Mouse (Mus musculus): ENCODE data around the gene Fam173b. TPM values are rescaled to one million over a fixed set of nuclear protein-coding genes. Genes with fewer than 3 reads are reported as not detected.
A peak's percentile ranks its signal among the peaks of the same experiment; 100 is the strongest.

Gene Fam173b
- polyA plus RNA-seq, 1 experiment from 2014 or later, result 13.2 TPM

DNA sequence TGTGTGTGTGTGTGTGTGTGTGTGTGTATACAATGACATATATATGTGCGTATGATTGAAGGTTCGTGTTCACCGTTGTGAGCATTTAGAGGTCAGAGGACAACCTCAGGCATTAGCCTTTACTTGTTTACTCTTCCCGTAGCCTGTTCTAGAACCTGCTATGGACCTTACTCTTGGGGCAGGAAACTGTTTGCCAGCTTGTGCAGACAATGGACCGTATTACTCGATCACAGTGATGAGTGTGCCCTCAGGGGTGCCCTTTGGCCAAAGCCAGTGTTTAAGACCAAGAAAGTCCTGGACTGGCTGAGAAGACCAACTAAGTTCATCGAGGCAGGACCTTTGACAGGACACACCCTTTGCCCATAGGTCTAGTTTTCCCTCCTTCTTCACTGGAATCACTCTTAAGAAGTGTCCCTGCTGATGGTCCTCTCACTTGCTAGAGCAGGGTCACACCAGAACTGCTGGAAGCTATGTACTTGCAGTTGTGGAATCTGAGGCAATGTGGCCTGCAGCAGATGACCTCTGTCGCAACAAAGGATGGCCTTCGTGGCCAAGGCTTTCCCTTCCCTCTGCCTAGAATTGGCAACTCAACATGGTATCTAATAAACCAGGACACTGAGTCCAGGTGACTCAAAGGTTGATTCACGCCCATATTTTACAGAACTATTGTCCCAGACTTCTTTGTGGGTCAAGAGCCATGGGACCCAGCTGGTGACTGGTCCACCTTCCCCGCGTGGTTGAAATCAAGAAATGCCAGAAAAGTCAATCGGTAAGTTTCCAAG lies 18.2 kb upstream of the Fam173b start:
- no peak overlapping the region for H3K9ac ChIP-seq (ENCODE audit: low read length)
- H3K27ac ChIP-seq (ENCODE audit: low read length), result no peak overlapping the region
- no peak overlapping the region for H3K4me2 ChIP-seq (ENCODE audit: low read depth, low read length)
- WGBS, result 84% methylated on average over 13 of the region's 13 CpGs
- H3K9me3 ChIP-seq (replicated peaks; ENCODE audit: control insufficient read depth, low read length), result no peaks in the 10 kb centered on the region
- no peaks in the 10 kb centered on the region for H3K27me3 ChIP-seq (ENCODE audit: control insufficient read depth, insufficient read depth, low read length)
- no peaks in the 10 kb centered on the region for H3K4me1 ChIP-seq (ENCODE audit: control insufficient read depth, insufficient read depth, low read length)
- no peak overlapping the region for H3K4me3 ChIP-seq (replicated peaks; ENCODE audit: low read length)
- no peak for ATAC-seq (ENCODE audit: insufficient read depth, low FRiP score)
- H3K36me3 ChIP-seq (ENCODE audit: control insufficient read depth, insufficient read depth, low read length), result no peaks in the 10 kb centered on the region

DNA sequence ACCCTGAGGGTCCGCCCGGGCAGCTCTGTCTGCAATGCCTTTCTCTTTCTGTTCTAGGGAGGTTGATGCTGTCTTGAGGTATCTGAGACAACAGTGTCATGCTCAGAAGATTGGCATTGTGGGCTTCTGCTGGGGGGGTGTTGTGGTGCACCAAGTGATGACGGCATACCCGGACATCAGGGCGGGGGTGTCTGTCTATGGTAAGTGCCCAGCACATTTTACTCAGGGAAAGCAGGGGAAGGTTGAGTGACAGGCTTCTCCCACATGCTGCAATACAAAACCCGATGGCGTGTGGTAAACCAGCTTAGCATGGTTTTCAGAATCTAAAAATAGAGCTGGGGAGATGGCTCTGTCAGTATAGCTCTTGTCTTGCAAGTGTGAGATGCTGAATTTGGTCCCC lies 16.4 kb upstream of the Fam173b start:
- no peak overlapping the region for H3K4me2 ChIP-seq (ENCODE audit: low read depth, low read length)
- ATAC-seq (ENCODE audit: insufficient read depth, low FRiP score), result no peak
- peaks cover 8% of the 10 kb centered on the region; the same call in 1 of the 2 replicates for H3K36me3 ChIP-seq (ENCODE audit: control insufficient read depth, insufficient read depth, low read length)
- WGBS, result 83% methylated on average over 7 of the region's 7 CpGs
- no peaks in the 10 kb centered on the region for H3K9me3 ChIP-seq (replicated peaks; ENCODE audit: control insufficient read depth, low read length)
- H3K4me1 ChIP-seq (ENCODE audit: control insufficient read depth, insufficient read depth, low read length), result no peaks in the 10 kb centered on the region
- H3K4me3 ChIP-seq (replicated peaks; ENCODE audit: low read length), result no peak overlapping the region
- no peak overlapping the region for H3K27ac ChIP-seq (ENCODE audit: low read length)
- H3K27me3 ChIP-seq (ENCODE audit: control insufficient read depth, insufficient read depth, low read length), result no peaks in the 10 kb centered on the region
- no peak overlapping the region for H3K9ac ChIP-seq (ENCODE audit: low read length)

DNA sequence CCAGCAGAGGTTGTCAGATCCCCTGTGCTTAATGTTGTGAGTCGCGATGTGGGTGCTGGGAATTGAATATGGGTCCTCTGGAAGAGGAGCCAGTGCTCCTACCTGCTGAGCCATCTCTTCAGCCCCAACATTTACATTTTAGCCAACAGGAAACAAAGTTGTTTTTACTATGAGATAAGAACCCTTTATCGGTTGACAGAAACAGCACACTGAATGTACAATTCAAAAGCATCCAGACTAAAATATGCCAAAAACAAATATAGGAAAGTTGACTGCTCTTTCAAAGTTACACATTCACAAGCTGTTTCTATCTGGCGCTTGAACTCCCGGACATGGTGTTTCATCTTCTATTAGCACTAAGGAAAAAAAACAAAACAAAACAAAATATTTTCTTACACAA lies 15.6 kb upstream of the Fam173b start:
- Histone ChIP-seq H3K36me3 (ENCODE audit: control insufficient read depth, insufficient read depth, low read length) (peaks cover 17% of the 10 kb centered on the region), H3K27me3 (ENCODE audit: control insufficient read depth, insufficient read depth, low read length) (no peaks in the 10 kb centered on the region), H3K27ac (ENCODE audit: low read length) (no peak overlapping the region), H3K9me3 (replicated peaks; ENCODE audit: control insufficient read depth, low read length) (no peaks in the 10 kb centered on the region), H3K4me3 (replicated peaks; ENCODE audit: low read length) (no peak overlapping the region), H3K9ac (ENCODE audit: low read length) (no peak overlapping the region), H3K4me1 (ENCODE audit: control insufficient read depth, insufficient read depth, low read length) (no peaks in the 10 kb centered on the region), H3K4me2 (ENCODE audit: low read depth, low read length) (no peak overlapping the region)
- 79% methylated on average over 5 of the region's 5 CpGs for WGBS
- no peak for ATAC-seq (ENCODE audit: insufficient read depth, low FRiP score)

DNA sequence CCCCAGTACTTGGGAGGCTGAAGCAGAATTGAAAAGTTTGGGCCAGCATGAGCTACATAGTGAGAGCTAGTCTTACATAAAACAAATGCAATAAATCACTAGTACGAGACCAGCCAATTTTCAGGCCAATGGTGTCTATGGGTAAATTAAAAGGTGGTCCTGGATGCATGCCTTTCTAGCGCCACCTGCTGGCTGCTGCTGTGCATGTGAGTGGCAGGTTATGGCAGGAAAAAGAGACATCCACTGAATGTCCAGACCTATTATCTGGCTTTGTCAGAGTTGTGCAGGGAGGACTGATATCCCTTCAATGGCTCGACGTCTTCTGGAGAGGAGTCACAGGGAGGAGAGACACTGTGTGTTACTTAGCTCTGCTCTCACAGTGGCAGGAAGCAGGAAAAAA lies 15.1 kb upstream of the Fam173b start:
- H3K9me3 ChIP-seq (replicated peaks; ENCODE audit: control insufficient read depth, low read length), result no peaks in the 10 kb centered on the region
- peak; percentile 44 for ATAC-seq (ENCODE audit: insufficient read depth, low FRiP score)
- H3K9ac ChIP-seq (ENCODE audit: low read length), result no peak overlapping the region
- H3K27me3 ChIP-seq (ENCODE audit: control insufficient read depth, insufficient read depth, low read length), result no peaks in the 10 kb centered on the region
- peaks cover 20% of the 10 kb centered on the region for H3K36me3 ChIP-seq (ENCODE audit: control insufficient read depth, insufficient read depth, low read length)
- H3K4me3 ChIP-seq (replicated peaks; ENCODE audit: low read length), result no peak overlapping the region
- 3% methylated on average over 4 of the region's 4 CpGs for WGBS
- H3K4me2 ChIP-seq (ENCODE audit: low read depth, low read length), result no peak overlapping the region
- H3K27ac ChIP-seq (ENCODE audit: low read length), result no peak overlapping the region
- H3K4me1 ChIP-seq (ENCODE audit: control insufficient read depth, insufficient read depth, low read length), result no peaks in the 10 kb centered on the region

DNA sequence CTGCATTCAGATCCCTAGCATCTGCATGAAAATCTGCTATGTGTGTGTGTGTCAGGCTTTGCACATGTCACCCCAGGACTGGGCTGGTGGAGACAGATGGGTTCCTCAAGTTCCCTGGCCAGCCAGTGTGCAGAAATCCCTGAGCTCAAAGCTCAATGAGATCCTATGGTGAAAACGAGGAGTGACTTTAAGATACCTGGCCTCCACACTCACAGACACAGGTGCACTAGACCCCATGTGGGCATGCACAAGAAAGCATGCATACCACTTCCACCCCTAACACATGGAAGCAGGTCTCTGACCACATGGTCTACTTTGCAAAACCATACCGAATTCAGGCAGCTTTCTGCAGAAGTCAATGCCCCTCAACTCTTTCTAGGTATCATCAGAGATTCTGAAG lies 13.9 kb upstream of the Fam173b start:
- H3K4me3 ChIP-seq (replicated peaks; ENCODE audit: low read length), result no peak overlapping the region
- WGBS, result 72% methylated on average over 2 of the region's 2 CpGs
- H3K27ac ChIP-seq (ENCODE audit: low read length), result no peak overlapping the region
- no peaks in the 10 kb centered on the region for H3K27me3 ChIP-seq (ENCODE audit: control insufficient read depth, insufficient read depth, low read length)
- H3K9me3 ChIP-seq (replicated peaks; ENCODE audit: control insufficient read depth, low read length), result no peaks in the 10 kb centered on the region
- no peak overlapping the region for H3K4me2 ChIP-seq (ENCODE audit: low read depth, low read length)
- H3K4me1 ChIP-seq (ENCODE audit: control insufficient read depth, insufficient read depth, low read length), result no peaks in the 10 kb centered on the region
- peaks cover 30% of the 10 kb centered on the region for H3K36me3 ChIP-seq (ENCODE audit: control insufficient read depth, insufficient read depth, low read length)
- ATAC-seq (ENCODE audit: insufficient read depth, low FRiP score), result no peak
- no peak overlapping the region for H3K9ac ChIP-seq (ENCODE audit: low read length)

DNA sequence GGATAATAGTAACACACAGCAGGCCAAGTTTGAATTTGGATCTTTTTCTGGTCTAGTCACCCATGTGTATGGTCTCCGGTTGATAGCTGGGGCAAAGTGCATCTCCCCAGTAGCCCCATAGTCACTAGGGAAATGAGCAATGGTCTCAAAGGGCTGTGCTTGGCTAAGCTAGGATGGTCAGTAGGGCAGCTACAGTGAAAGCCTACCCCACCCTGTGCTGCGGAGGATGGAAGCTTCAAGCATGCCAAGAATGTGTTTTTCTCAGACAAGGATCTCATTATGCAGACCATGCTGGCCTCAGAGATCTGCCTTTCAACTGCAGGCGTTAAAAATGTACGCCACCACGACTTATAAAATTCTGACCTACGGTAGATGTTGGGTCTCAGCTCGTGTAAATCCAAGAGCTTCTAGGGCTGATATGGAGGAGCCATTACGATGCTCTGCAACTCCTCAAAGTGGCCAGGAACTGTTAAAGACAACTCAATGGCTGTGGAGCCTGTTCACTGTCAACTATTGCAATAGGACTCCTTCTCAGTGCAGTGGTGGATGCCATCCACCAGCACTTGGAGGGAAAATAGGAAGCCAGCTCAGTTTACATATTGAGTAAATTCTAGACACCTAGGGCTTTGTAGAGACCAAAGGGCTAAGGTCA lies 12.5 kb upstream of the Fam173b start:
- Histone ChIP-seq H3K4me3 (replicated peaks; ENCODE audit: low read length) (no peak overlapping the region), H3K9ac (ENCODE audit: low read length) (no peak overlapping the region), H3K36me3 (ENCODE audit: control insufficient read depth, insufficient read depth, low read length) (peaks cover 40% of the 10 kb centered on the region), H3K4me2 (ENCODE audit: low read depth, low read length) (no peak overlapping the region), H3K27me3 (ENCODE audit: control insufficient read depth, insufficient read depth, low read length) (no peaks in the 10 kb centered on the region), H3K4me1 (ENCODE audit: control insufficient read depth, insufficient read depth, low read length) (no peaks in the 10 kb centered on the region), H3K27ac (ENCODE audit: low read length) (no peak overlapping the region), H3K9me3 (replicated peaks; ENCODE audit: control insufficient read depth, low read length) (no peaks in the 10 kb centered on the region)
- no peak; the same call in 1 of the 2 replicates for ATAC-seq (ENCODE audit: insufficient read depth, low FRiP score)
- 56% methylated on average over 8 of the region's 8 CpGs for whole genome bisulfite sequencing

DNA sequence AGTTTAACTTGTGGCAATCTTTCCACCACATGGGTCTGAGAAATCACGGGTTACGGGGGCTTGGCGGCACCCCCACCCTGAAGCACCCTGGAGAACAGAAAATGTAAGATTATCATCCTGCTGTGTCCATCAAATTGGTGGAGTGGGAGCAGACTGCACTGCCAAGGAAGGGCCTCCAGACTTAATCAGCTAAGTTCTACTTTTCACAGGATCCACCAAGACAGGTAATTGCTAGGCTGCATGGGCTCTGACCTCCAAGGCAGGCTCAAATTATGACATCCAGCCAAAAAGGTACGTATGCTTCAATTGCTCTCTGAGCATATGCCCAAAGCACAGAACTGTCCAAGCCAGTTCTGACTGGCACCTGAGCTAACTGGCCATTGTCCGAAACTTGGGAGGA lies 11.5 kb upstream of the Fam173b start:
- Histone ChIP-seq H3K27me3 (ENCODE audit: control insufficient read depth, insufficient read depth, low read length) (no peaks in the 10 kb centered on the region), H3K4me3 (replicated peaks; ENCODE audit: low read length) (no peak overlapping the region), H3K36me3 (ENCODE audit: control insufficient read depth, insufficient read depth, low read length) (peaks cover 43% of the 10 kb centered on the region), H3K27ac (ENCODE audit: low read length) (no peak overlapping the region), H3K9ac (ENCODE audit: low read length) (no peak overlapping the region), H3K4me2 (ENCODE audit: low read depth, low read length) (no peak overlapping the region), H3K4me1 (ENCODE audit: control insufficient read depth, insufficient read depth, low read length) (no peaks in the 10 kb centered on the region), H3K9me3 (replicated peaks; ENCODE audit: control insufficient read depth, low read length) (no peaks in the 10 kb centered on the region)
- 85% methylated on average over 5 of the region's 5 CpGs for WGBS
- no peak for ATAC-seq (ENCODE audit: insufficient read depth, low FRiP score)

DNA sequence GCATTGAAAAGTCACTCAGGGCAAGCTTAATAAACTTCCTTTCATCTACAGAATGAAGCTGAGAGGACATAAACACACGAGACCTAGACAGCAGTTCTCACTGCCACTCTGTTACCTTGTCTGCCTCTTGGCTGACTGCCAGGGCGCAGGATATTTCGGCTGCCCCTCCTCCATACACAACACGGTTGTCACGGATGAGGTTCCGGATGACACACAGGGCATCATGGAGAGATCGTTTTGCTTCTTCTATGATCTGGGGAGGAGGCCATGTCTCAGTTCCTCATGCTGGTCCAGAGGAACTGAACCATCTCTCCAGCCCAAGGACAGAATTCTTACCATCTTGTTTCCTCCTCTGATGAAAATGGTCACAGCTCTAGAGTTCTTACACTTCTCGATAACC lies 9.1 kb upstream of the Fam173b start:
- H3K9me3 ChIP-seq (replicated peaks; ENCODE audit: control insufficient read depth, low read length), result no peaks in the 10 kb centered on the region
- H3K27me3 ChIP-seq (ENCODE audit: control insufficient read depth, insufficient read depth, low read length), result no peaks in the 10 kb centered on the region
- H3K36me3 ChIP-seq (ENCODE audit: control insufficient read depth, insufficient read depth, low read length), result peaks cover 43% of the 10 kb centered on the region
- H3K27ac ChIP-seq (ENCODE audit: low read length), result no peak overlapping the region
- no peak for ATAC-seq (ENCODE audit: insufficient read depth, low FRiP score)
- no peak overlapping the region for H3K4me2 ChIP-seq (ENCODE audit: low read depth, low read length)
- H3K4me1 ChIP-seq (ENCODE audit: control insufficient read depth, insufficient read depth, low read length), result no peaks in the 10 kb centered on the region
- no peak overlapping the region for H3K4me3 ChIP-seq (replicated peaks; ENCODE audit: low read length)
- H3K9ac ChIP-seq (ENCODE audit: low read length), result no peak overlapping the region
- 83% methylated on average over 8 of the region's 8 CpGs for WGBS

DNA sequence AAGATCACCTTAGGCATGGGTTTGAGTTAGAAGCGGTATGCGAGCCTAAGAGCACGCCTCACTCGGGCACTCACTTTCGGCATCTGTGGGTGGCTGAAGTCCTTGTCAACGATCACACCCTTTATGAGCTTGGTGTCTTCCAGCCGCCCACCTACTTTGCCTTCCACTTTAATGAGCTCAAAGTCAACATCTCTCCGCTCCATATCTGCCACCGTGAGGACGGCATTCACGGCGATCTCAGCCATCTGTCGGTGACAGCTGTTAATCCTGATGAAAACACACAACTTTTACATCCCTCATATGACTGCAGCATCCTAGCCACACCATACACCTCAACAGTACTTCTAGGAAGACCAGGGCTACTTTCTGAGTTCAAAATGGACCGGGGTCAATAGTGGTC lies 7.4 kb upstream of the Fam173b start:
- H3K27me3 ChIP-seq (ENCODE audit: control insufficient read depth, insufficient read depth, low read length), result no peaks in the 10 kb centered on the region
- no peak for ATAC-seq (ENCODE audit: insufficient read depth, low FRiP score)

More for the DNA sequence above, 7.4 kb upstream of the Fam173b start:
- no peaks in the 10 kb centered on the region for H3K9me3 ChIP-seq (replicated peaks; ENCODE audit: control insufficient read depth, low read length)
- H3K4me3 ChIP-seq (replicated peaks; ENCODE audit: low read length), result no peak overlapping the region
- peaks cover under 1% of the 10 kb centered on the region; the same call in 1 of the 2 replicates for H3K4me1 ChIP-seq (ENCODE audit: control insufficient read depth, insufficient read depth, low read length)
- H3K4me2 ChIP-seq (ENCODE audit: low read depth, low read length), result no peak overlapping the region
- no peak overlapping the region for H3K27ac ChIP-seq (ENCODE audit: low read length)
- 82% methylated on average over 14 of the region's 14 CpGs for WGBS
- peaks cover 43% of the 10 kb centered on the region for H3K36me3 ChIP-seq (ENCODE audit: control insufficient read depth, insufficient read depth, low read length)
- H3K9ac ChIP-seq (ENCODE audit: low read length), result no peak overlapping the region
